Mouse (Mus musculus): Measurements from ENCODE around the gene Umad1.

GRCm38 (mm10) chr6:8339453-8339852, 80.4 kb downstream of the Umad1 start:
- no peak for TF ChIP-seq CTCF (conservative IDR thresholded peaks at IDR 0.05; ENCODE audit: insufficient read depth, insufficient read length, low read depth, low read length)
- TF ChIP-seq POLR2A (IDR thresholded peaks at IDR 0.05; ENCODE audit: low read depth, low read length) = no peak

Data from kidney, adult 2 months (tissue).